Mouse (Mus musculus): ENCODE results near the gene Pkn1. TPM values are rescaled to one million over a fixed set of nuclear protein-coding genes. Genes with fewer than 3 reads are reported as not detected.

Gene Pkn1
- total and polyA plus RNA-seq, 3 experiments, result 89.4 to 153 (median 104) TPM

GRCm38 (mm10) chr8:83716563-83716962, 17.6 kb upstream of the Pkn1 start:
- TF ChIP-seq GATA2 (IDR thresholded peaks at IDR 0.05; ENCODE audit: borderline replicate concordance, low read depth, low read length) (no peak), TAL1 (conservative IDR thresholded peaks at IDR 0.05; ENCODE audit: low read depth, low read length) (no peak), GATA1 (IDR thresholded peaks at IDR 0.05; ENCODE audit: borderline replicate concordance, low read length) (no peak), CTCF (IDR thresholded peaks at IDR 0.05; ENCODE audit: low read depth, low read length) (no peak), POLR2AphosphoS5 (IDR thresholded peaks at IDR 0.05; ENCODE audit: insufficient replicate concordance, low read depth, low read length) (no peak)
- ATAC-seq (ENCODE audit: extremely low read depth, insufficient number of reproducible peaks, low FRiP score, poor library complexity, severe bottlenecking) (peak; percentile 6), DNase-seq (ENCODE audit: low spot score) (no peak)
- H3K27me3 ChIP-seq (ENCODE audit: insufficient read depth, low read length), result no peaks in the 10 kb centered on the region; the same call in 1 of the 2 replicates
- no peaks in the 10 kb centered on the region for H3K9me3 ChIP-seq (replicated peaks)
- H3K4me3 ChIP-seq (ENCODE audit: low read depth, low read length), result peak overlapping the region; percentile 92
- peaks cover 55% of the 10 kb centered on the region for H3K4me1 ChIP-seq (ENCODE audit: insufficient read depth, low read depth, low read length)
- H3K36me3 ChIP-seq (replicated peaks), result peaks cover 45% of the 10 kb centered on the region

GRCm38 (mm10) chr8:83715771-83716170, 16.8 kb upstream of the Pkn1 start:
- H3K36me3 ChIP-seq (replicated peaks), result peaks cover 37% of the 10 kb centered on the region
- peak overlapping the region; percentile 92 for H3K4me3 ChIP-seq (ENCODE audit: low read depth, low read length)
- peaks cover 47% of the 10 kb centered on the region for H3K4me1 ChIP-seq (ENCODE audit: insufficient read depth, low read depth, low read length)
- ATAC-seq (ENCODE audit: extremely low read depth, insufficient number of reproducible peaks, low FRiP score, poor library complexity, severe bottlenecking) (no peak), DNase-seq (ENCODE audit: low spot score) (no peak)
- no peaks in the 10 kb centered on the region for H3K27me3 ChIP-seq (ENCODE audit: insufficient read depth, low read length)
- no peaks in the 10 kb centered on the region for H3K9me3 ChIP-seq (replicated peaks)
- TF ChIP-seq GATA2 (IDR thresholded peaks at IDR 0.05; ENCODE audit: borderline replicate concordance, low read depth, low read length), result no peak
- no peak for TF ChIP-seq POLR2AphosphoS5 (IDR thresholded peaks at IDR 0.05; ENCODE audit: insufficient replicate concordance, low read depth, low read length)
- no peak for TF ChIP-seq GATA1 (IDR thresholded peaks at IDR 0.05; ENCODE audit: borderline replicate concordance, low read length)
- TF ChIP-seq TAL1 (conservative IDR thresholded peaks at IDR 0.05; ENCODE audit: low read depth, low read length), result no peak
- TF ChIP-seq CTCF (IDR thresholded peaks at IDR 0.05; ENCODE audit: low read depth, low read length), result no peak

GRCm38 (mm10) chr8:83715031-83715690, 16.2 kb upstream of the Pkn1 start, which contains the start of gene Ddx39:
Gene Ddx39 (plus strand): TSS chr8:83715177.
- no peak for TF ChIP-seq TAL1 (conservative IDR thresholded peaks at IDR 0.05; ENCODE audit: low read depth, low read length)
- ATAC-seq (ENCODE audit: extremely low read depth, insufficient number of reproducible peaks, low FRiP score, poor library complexity, severe bottlenecking) (peak; percentile 98), DNase-seq (ENCODE audit: low spot score) (peak; percentile 92)
- peaks cover 41% of the 10 kb centered on the region for H3K4me1 ChIP-seq (ENCODE audit: insufficient read depth, low read depth, low read length)
- H3K4me3 ChIP-seq (ENCODE audit: low read depth, low read length), result peak within 1 kb of the TSS; percentile 92
- H3K9me3 ChIP-seq (replicated peaks), result no peaks in the 10 kb centered on the region
- no peaks in the 10 kb centered on the region for H3K27me3 ChIP-seq (ENCODE audit: insufficient read depth, low read length)
- peaks cover 31% of the 10 kb centered on the region for H3K36me3 ChIP-seq (replicated peaks)

GRCm38 (mm10) chr8:83714676-83715030, 15.7 kb upstream of the Pkn1 start:
- H3K4me3 ChIP-seq (ENCODE audit: low read depth, low read length), result peak overlapping the region; percentile 92
- H3K36me3 ChIP-seq (replicated peaks), result peaks cover 26% of the 10 kb centered on the region
- DNase-seq (ENCODE audit: low spot score) (no peak), ATAC-seq (ENCODE audit: extremely low read depth, insufficient number of reproducible peaks, low FRiP score, poor library complexity, severe bottlenecking) (no peak)
- TF ChIP-seq GATA1 (IDR thresholded peaks at IDR 0.05; ENCODE audit: borderline replicate concordance, low read length) (no peak), POLR2AphosphoS5 (IDR thresholded peaks at IDR 0.05; ENCODE audit: insufficient replicate concordance, low read depth, low read length) (no peak), CTCF (IDR thresholded peaks at IDR 0.05; ENCODE audit: low read depth, low read length) (no peak), GATA2 (IDR thresholded peaks at IDR 0.05; ENCODE audit: borderline replicate concordance, low read depth, low read length) (no peak), TAL1 (conservative IDR thresholded peaks at IDR 0.05; ENCODE audit: low read depth, low read length) (no peak)
- no peaks in the 10 kb centered on the region for H3K9me3 ChIP-seq (replicated peaks)
- H3K4me1 ChIP-seq (ENCODE audit: insufficient read depth, low read depth, low read length), result peaks cover 37% of the 10 kb centered on the region
- H3K27me3 ChIP-seq (ENCODE audit: insufficient read depth, low read length), result no peaks in the 10 kb centered on the region

GRCm38 (mm10) chr8:83707554-83707953, 8.6 kb upstream of the Pkn1 start:
- Histone ChIP-seq H3K4me1 (ENCODE audit: insufficient read depth, low read depth, low read length) (peaks cover 7% of the 10 kb centered on the region; the same call in 1 of the 2 replicates), H3K27me3 (ENCODE audit: insufficient read depth, low read length) (peaks cover 10% of the 10 kb centered on the region), H3K9me3 (replicated peaks) (no peaks in the 10 kb centered on the region), H3K4me3 (ENCODE audit: low read depth, low read length) (no peak overlapping the region), H3K36me3 (replicated peaks) (no peaks in the 10 kb centered on the region)
- ATAC-seq (ENCODE audit: extremely low read depth, insufficient number of reproducible peaks, low FRiP score, poor library complexity, severe bottlenecking) (no peak), DNase-seq (ENCODE audit: low spot score) (no peak)
- no peak for TF ChIP-seq GATA1 (IDR thresholded peaks at IDR 0.05; ENCODE audit: borderline replicate concordance, low read length)
- TF ChIP-seq POLR2AphosphoS5 (IDR thresholded peaks at IDR 0.05; ENCODE audit: insufficient replicate concordance, low read depth, low read length), result no peak
- no peak for TF ChIP-seq CTCF (IDR thresholded peaks at IDR 0.05; ENCODE audit: low read depth, low read length)
- no peak for TF ChIP-seq GATA2 (IDR thresholded peaks at IDR 0.05; ENCODE audit: borderline replicate concordance, low read depth, low read length)
- no peak for TF ChIP-seq TAL1 (conservative IDR thresholded peaks at IDR 0.05; ENCODE audit: low read depth, low read length)

- Histone ChIP-seq H3K9me3 (replicated peaks) (peaks cover 3% of the 10 kb centered on the region; the same call in 1 of the 2 replicates), H3K27me3 (ENCODE audit: insufficient read depth, low read length) (peaks cover 10% of the 10 kb centered on the region), H3K4me1 (ENCODE audit: insufficient read depth, low read depth, low read length) (peaks cover 7% of the 10 kb centered on the region; the same call in 1 of the 2 replicates), H3K4me3 (ENCODE audit: low read depth, low read length) (no peak overlapping the region), H3K36me3 (replicated peaks) (no peaks in the 10 kb centered on the region)
- DNase-seq (ENCODE audit: low spot score) (no peak), ATAC-seq (ENCODE audit: extremely low read depth, insufficient number of reproducible peaks, low FRiP score, poor library complexity, severe bottlenecking) (no peak)
- no peak for TF ChIP-seq GATA1 (IDR thresholded peaks at IDR 0.05; ENCODE audit: borderline replicate concordance, low read length)
- TF ChIP-seq CTCF (IDR thresholded peaks at IDR 0.05; ENCODE audit: low read depth, low read length), result peak; percentile 19; the same call in 1 of the 2 replicates
- TF ChIP-seq POLR2AphosphoS5 (IDR thresholded peaks at IDR 0.05; ENCODE audit: insufficient replicate concordance, low read depth, low read length), result no peak
- no peak for TF ChIP-seq GATA2 (IDR thresholded peaks at IDR 0.05; ENCODE audit: borderline replicate concordance, low read depth, low read length)
- TF ChIP-seq TAL1 (conservative IDR thresholded peaks at IDR 0.05; ENCODE audit: low read depth, low read length), result no peak
Observed at GRCm38 (mm10) chr8:83706411-83706810, 7.4 kb upstream of the Pkn1 start.
